Mouse (Mus musculus) MEL (cell line): ENCODE results near the gene Scn8a. TPM values are rescaled to one million over a fixed set of nuclear protein-coding genes. Genes with fewer than 3 reads are reported as not detected.

Experiments used
- DNase-seq: peaks from one replicate; pipeline ENCODE4 v3.0.0; 2011; ENCODE audit warnings: low read depth, low spot score
- H3K27ac ChIP-seq: 2 replicates; pipeline ENCODE4 v1.5.1; 2012; ENCODE audit warnings: low read depth, mild to moderate bottlenecking, control low read depth, low read length, moderate library complexity; ENCODE audit not compliant: control insufficient read depth
- H3K27me3 ChIP-seq, 2 experiments: fragments of 150-350 bp in 1 of 2; sonication (generic) in 1 of 2; 2 replicates each; pipeline ENCODE4 v1.6.1; 2012; ENCODE audit warnings: low read length in 2 of 2, mild to moderate bottlenecking in 2 of 2, improper control_type of control experiment in 1 of 2, moderate library complexity in 1 of 2; ENCODE audit not compliant: insufficient read depth in 2 of 2, control insufficient read depth in 1 of 2
- H3K36me3 ChIP-seq, 2 experiments: 2 replicates each; pipeline ENCODE4 v1.6.1; 2012 to 2014; ENCODE audit warnings: low read length in 2 of 2, improper control_type of control experiment in 1 of 2, inconsistent platforms in 1 of 2, mild to moderate bottlenecking in 1 of 2; ENCODE audit not compliant: insufficient read depth in 2 of 2, control insufficient read depth in 1 of 2
- H3K4me1 ChIP-seq, 2 experiments: fragments of 150-350 bp in 1 of 2; sonication (generic) in 1 of 2; 2 replicates each; pipeline ENCODE4 v1.6.1; 2012; ENCODE audit warnings: low read length in 2 of 2, improper control_type of control experiment in 1 of 2, mild to moderate bottlenecking in 1 of 2; ENCODE audit not compliant: insufficient read depth in 2 of 2, control insufficient read depth in 1 of 2
- H3K4me3 ChIP-seq, 2 experiments: fragments of 150-350 bp in 1 of 2; sonication (generic) in 1 of 2; 2 replicates each; pipeline ENCODE4 v1.5.1; 2012; ENCODE audit warnings: low read depth in 2 of 2, low read length in 2 of 2, mild to moderate bottlenecking in 2 of 2, moderate library complexity in 2 of 2, control low read depth in 1 of 2, improper control_type of control experiment in 1 of 2; ENCODE audit not compliant: control insufficient read depth in 1 of 2, insufficient read depth in 1 of 2
- H3K79me2 ChIP-seq: 2 replicates; pipeline ENCODE4 v1.6.1; 2012; ENCODE audit warnings: mild to moderate bottlenecking, low read length, moderate library complexity; ENCODE audit not compliant: control insufficient read depth, poor library complexity, insufficient read depth
- H3K9ac ChIP-seq: 2 replicates; pipeline ENCODE4 v1.6.1; 2012; ENCODE audit warnings: low read depth, mild to moderate bottlenecking, control low read depth, low read length, moderate library complexity; ENCODE audit not compliant: control insufficient read depth, poor library complexity, severe bottlenecking
- H3K9me3 ChIP-seq: fragments of 150-350 bp; sonication (generic); replicated peaks from 2 replicates; pipeline ENCODE4 v1.6.1; 2012; ENCODE audit warnings: mild to moderate bottlenecking, low read length, improper control_type of control experiment, moderate library complexity; ENCODE audit not compliant: insufficient read depth
- BHLHE40 ChIP-seq: IDR thresholded peaks from 2 replicates; pipeline ENCODE4 v1.6.1; 2012; ENCODE audit warnings: low read depth, mild to moderate bottlenecking, inconsistent platforms, low read length, improper control_type of control experiment, borderline replicate concordance
- CHD2 ChIP-seq: IDR thresholded peaks from 2 replicates; pipeline ENCODE4 v1.6.1; 2011; ENCODE audit warnings: low read length, improper control_type of control experiment
- CTCF ChIP-seq, 3 experiments: IDR thresholded peaks in 2 of 3; conservative IDR thresholded peaks in 1 of 3; 2 replicates each; pipeline ENCODE4 v1.5.1; 2011 to 2012; ENCODE audit warnings: low read length in 3 of 3, low read depth in 2 of 3, mild to moderate bottlenecking in 2 of 3, improper control_type of control experiment in 1 of 3, inconsistent platforms in 1 of 3, mixed read lengths in 1 of 3, moderate library complexity in 1 of 3; ENCODE audit not compliant: control insufficient read depth in 1 of 3, insufficient read depth in 1 of 3, poor library complexity in 1 of 3, severe bottlenecking in 1 of 3
- EP300 ChIP-seq, 2 experiments: IDR thresholded peaks; 2 replicates each; pipeline ENCODE4 v1.6.1; 2011; ENCODE audit warnings: improper control_type of control experiment in 2 of 2, low read length in 2 of 2, low read depth in 1 of 2, mild to moderate bottlenecking in 1 of 2
- ETS1 ChIP-seq: IDR thresholded peaks from 2 replicates; pipeline ENCODE4 v1.6.1; 2012; ENCODE audit warnings: low read depth, mild to moderate bottlenecking, inconsistent platforms, low read length, improper control_type of control experiment, moderate library complexity
- GABPA ChIP-seq: IDR thresholded peaks from 2 replicates; pipeline ENCODE4 v1.6.1; 2012; ENCODE audit warnings: low read depth, mild to moderate bottlenecking, inconsistent platforms, low read length, improper control_type of control experiment, moderate library complexity
- GATA1 ChIP-seq: IDR thresholded peaks from 2 replicates; pipeline ENCODE4 v1.6.1; 2011; ENCODE audit warnings: low read depth, low read length, improper control_type of control experiment
- JUND ChIP-seq: IDR thresholded peaks from 2 replicates; pipeline ENCODE4 v1.6.1; 2011; ENCODE audit warnings: low read depth, mild to moderate bottlenecking, improper control_type of control experiment, low read length
- KAT2A ChIP-seq: conservative IDR thresholded peaks from 2 replicates; pipeline ENCODE4 v1.6.1; 2012; ENCODE audit warnings: low read depth, low read length, improper control_type of control experiment, inconsistent platforms
- MAX ChIP-seq: IDR thresholded peaks from 2 replicates; pipeline ENCODE4 v1.6.1; 2011; ENCODE audit warnings: low read length, improper control_type of control experiment
- MYB ChIP-seq: IDR thresholded peaks from 2 replicates; pipeline ENCODE4 v1.6.1; 2011; ENCODE audit warnings: mild to moderate bottlenecking, low read depth, low read length, improper control_type of control experiment
- MYC ChIP-seq: IDR thresholded peaks from 2 replicates; pipeline ENCODE4 v1.6.1; 2011; ENCODE audit warnings: low read depth, mild to moderate bottlenecking, low read length, improper control_type of control experiment, moderate library complexity
- NRF1 ChIP-seq: IDR thresholded peaks from 2 replicates; pipeline ENCODE4 v1.6.1; 2014; ENCODE audit warnings: low read depth, mild to moderate bottlenecking, inconsistent platforms, low read length, improper control_type of control experiment, moderate library complexity; ENCODE audit not compliant: poor library complexity, insufficient read depth, severe bottlenecking
- POLR2AphosphoS5 ChIP-seq: IDR thresholded peaks from 2 replicates; pipeline ENCODE4 v1.6.1; 2012; ENCODE audit warnings: low read depth, borderline replicate concordance, mild to moderate bottlenecking, inconsistent platforms, low read length, moderate library complexity, mixed read lengths
- RAD21 ChIP-seq: IDR thresholded peaks from 2 replicates; pipeline ENCODE4 v1.6.1; 2011; ENCODE audit warnings: mild to moderate bottlenecking, low read depth, low read length, improper control_type of control experiment
- SMC3 ChIP-seq: IDR thresholded peaks from 2 replicates; pipeline ENCODE4 v1.6.1; 2011; ENCODE audit warnings: low read depth, low read length, improper control_type of control experiment
- TBP ChIP-seq: IDR thresholded peaks from 2 replicates; pipeline ENCODE4 v1.8.0; 2011; ENCODE audit warnings: low read depth, low read length, improper control_type of control experiment
- TCF12 ChIP-seq: IDR thresholded peaks from 2 replicates; pipeline ENCODE4 v1.6.1; 2014; ENCODE audit warnings: low read depth, mild to moderate bottlenecking, inconsistent platforms, low read length, improper control_type of control experiment, moderate library complexity
- UBTF ChIP-seq: IDR thresholded peaks from 2 replicates; pipeline ENCODE4 v1.6.1; 2012; ENCODE audit warnings: low read depth, mild to moderate bottlenecking, inconsistent platforms, low read length, improper control_type of control experiment, moderate library complexity, borderline replicate concordance; ENCODE audit not compliant: insufficient read depth
- USF1 ChIP-seq: IDR thresholded peaks from 2 replicates; pipeline ENCODE4 v1.6.1; 2014; ENCODE audit warnings: low read depth, mild to moderate bottlenecking, inconsistent platforms, low read length, improper control_type of control experiment, moderate library complexity
- ZC3H11A ChIP-seq: IDR thresholded peaks from 2 replicates; pipeline ENCODE4 v1.6.1; 2012; ENCODE audit warnings: low read depth, mild to moderate bottlenecking, inconsistent platforms, low read length, improper control_type of control experiment
- ZNF384 ChIP-seq: IDR thresholded peaks from 2 replicates; pipeline ENCODE4 v1.6.1; 2012; ENCODE audit warnings: low read depth, mild to moderate bottlenecking, inconsistent platforms, low read length, improper control_type of control experiment
- polyA plus RNA-seq, 2 experiments: library from polyadenylated mRNA; stranded (reverse) in 1 of 2; unstranded in 1 of 2; fragments of >175 nt in 1 of 2; fragments of >200 nt in 1 of 2; gene quantifications; 2 replicates each; pipeline versions ENCODE4 v1.2.1 to v1.2.4; 2012; ENCODE audit warnings: low replicate concordance in 2 of 2, low read depth in 1 of 2; ENCODE audit not compliant: insufficient read length in 2 of 2, insufficient read depth in 1 of 2, missing spikeins in 1 of 2
- total RNA-seq: library from RNA; depleted of rRNA; stranded (reverse); fragments of 300-350 nt; gene quantifications from 2 replicates; pipeline ENCODE4 v1.2.3, GENCODE M21; 2012

Scn8a gene
- total and polyA plus RNA-seq, 3 experiments = 0.01 to 0.08 TPM; not detected in 1

DNA sequence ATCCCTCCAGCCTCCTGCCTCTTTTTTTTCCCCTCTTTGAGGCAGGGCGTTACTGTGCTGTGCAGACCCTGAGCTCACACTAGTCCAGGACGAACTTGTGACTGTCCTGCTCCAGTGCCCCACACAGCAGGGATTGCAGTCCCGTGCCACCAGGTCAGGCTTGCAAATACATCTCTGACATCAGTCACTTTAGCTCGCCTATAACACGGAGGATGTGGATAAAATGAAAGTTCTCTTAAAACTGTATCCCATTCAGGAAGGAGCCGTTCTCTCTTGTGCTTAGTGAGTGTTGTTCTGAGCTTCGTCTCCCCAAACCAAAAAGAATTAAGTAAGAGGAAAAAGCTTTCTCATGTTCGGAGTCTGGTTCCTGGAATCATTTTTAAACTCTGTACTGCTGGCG lies 216.8 kb downstream of the Scn8a start:
- no peaks in the 10 kb centered on the region for H3K79me2 ChIP-seq
- H3K4me1 ChIP-seq = no peaks in the 10 kb centered on the region
- DNase-seq = no peak
- no peaks in the 10 kb centered on the region for H3K36me3 ChIP-seq
- no peak overlapping the region for H3K27ac ChIP-seq
- TF ChIP-seq ZNF384 (no peak), CTCF (IDR thresholded peaks at IDR 0.05 in 2 of 3, conservative IDR thresholded peaks at IDR 0.05 in 1 of 3; ENCODE audit: control insufficient read depth in 1 of 3, insufficient read depth in 1 of 3, low read depth in 2 of 3, low read length in 3 of 3, poor library complexity in 1 of 3, severe bottlenecking in 1 of 3) (no peak), MYC (no peak), TBP (no peak), KAT2A (no peak), TCF12 (no peak), MYB (no peak), ZC3H11A (no peak), MAX (no peak), JUND (no peak), USF1 (no peak), POLR2AphosphoS5 (no peak), GATA1 (no peak), GABPA (no peak), SMC3 (no peak)
- TF ChIP-seq, all 39 proteins: peak for 0
- Histone ChIP-seq H3K9me3 (no peaks in the 10 kb centered on the region), H3K27me3 (peaks cover 1 to 2% of the 10 kb centered on the region in 2 experiments; a peak in 1 of 4 replicates), H3K9ac (no peak overlapping the region), H3K4me3 (no peak overlapping the region)

- H3K27ac ChIP-seq = no peak overlapping the region
- no peak overlapping the region for H3K4me3 ChIP-seq
- DNase-seq = no peak
- no peaks in the 10 kb centered on the region for H3K36me3 ChIP-seq
- no peaks in the 10 kb centered on the region for H3K9me3 ChIP-seq
- no peaks in the 10 kb centered on the region for H3K4me1 ChIP-seq
- TF ChIP-seq CHD2 (no peak), BHLHE40 (no peak), ETS1 (no peak), UBTF (no peak), MYB (no peak), GABPA (no peak), EP300 (IDR thresholded peaks at IDR 0.05; ENCODE audit: low read depth in 1 of 2, low read length in 2 of 2) (no peak), NRF1 (no peak), CTCF (IDR thresholded peaks at IDR 0.05 in 2 of 3, conservative IDR thresholded peaks at IDR 0.05 in 1 of 3; ENCODE audit: control insufficient read depth in 1 of 3, insufficient read depth in 1 of 3, low read depth in 2 of 3, low read length in 3 of 3, poor library complexity in 1 of 3, severe bottlenecking in 1 of 3) (no peak), RAD21 (no peak)
- H3K9ac ChIP-seq = no peak overlapping the region
- H3K27me3 ChIP-seq = peaks cover 2 to 3% of the 10 kb centered on the region in 2 experiments; a peak in 3 of 4 replicates
- no peaks in the 10 kb centered on the region for H3K79me2 ChIP-seq
These were observed 217.3 kb downstream of the Scn8a start for GRCm38 (mm10) chr15:101086956-101087355.
